Mouse (Mus musculus) lung, postnatal 0 days (tissue): Measurements from ENCODE around the gene Orm3. TPM values are rescaled to one million over a fixed set of nuclear protein-coding genes. Genes with fewer than 3 reads are reported as not detected.

ENCODE experiments used
- ATAC-seq: fragments of 200-750 bp; cut with Nextera tagmentation; 2 replicates; pipeline ENCODE4 v1.8.0; 2017; ENCODE audit warnings: moderate library complexity
- DNase-seq: peaks from one replicate; pipeline ENCODE4 v3.0.0-alpha.2; 2016; ENCODE audit warnings: low spot score
- H3K27ac ChIP-seq: fragments of 300-500 bp; sonication (generic); 2 replicates; pipeline ENCODE4 v1.5.1; 2014; ENCODE audit warnings: antibody characterized with exemption, mild to moderate bottlenecking, low read length, mixed read lengths
- H3K27me3 ChIP-seq: fragments of 300-500 bp; sonication (generic); replicated peaks from 2 replicates; pipeline ENCODE4 v1.6.1; 2014; ENCODE audit warnings: low read length, mixed read lengths; ENCODE audit not compliant: insufficient read depth
- H3K36me3 ChIP-seq: fragments of 300-500 bp; sonication (generic); 2 replicates; pipeline ENCODE4 v1.6.1; 2014; ENCODE audit warnings: low read length, mixed read lengths; ENCODE audit not compliant: insufficient read depth
- H3K4me1 ChIP-seq: fragments of 300-500 bp; sonication (generic); 2 replicates; pipeline ENCODE4 v1.6.1; 2014; ENCODE audit warnings: antibody characterized with exemption, low read depth, low read length, mixed read lengths; ENCODE audit not compliant: insufficient read depth
- H3K4me2 ChIP-seq: fragments of 300-500 bp; sonication (generic); replicated peaks from 2 replicates; pipeline ENCODE4 v1.6.1; 2014; ENCODE audit warnings: low read depth, mild to moderate bottlenecking, low read length, moderate library complexity, mixed read lengths
- H3K4me3 ChIP-seq: fragments of 300-500 bp; sonication (generic); 2 replicates; pipeline ENCODE4 v1.5.1; 2014; ENCODE audit warnings: low read depth, low read length
- H3K9ac ChIP-seq: fragments of 300-500 bp; sonication (generic); replicated peaks from 2 replicates; pipeline ENCODE4 v1.6.1; 2014; ENCODE audit warnings: low read depth, mild to moderate bottlenecking
- H3K9me3 ChIP-seq: fragments of 300-500 bp; sonication (generic); 2 replicates; pipeline ENCODE4 v1.6.1; 2016; ENCODE audit warnings: low read length, mixed read lengths
- CTCF ChIP-seq: IDR thresholded peaks from 2 replicates; pipeline ENCODE4 v1.5.1; 2016; ENCODE audit warnings: antibody characterized with exemption, mild to moderate bottlenecking
- EP300 ChIP-seq: IDR thresholded peaks from 2 replicates; pipeline ENCODE4 v1.6.1; 2016; ENCODE audit warnings: antibody characterized with exemption, mild to moderate bottlenecking, control low read depth
- WGBS: fragments of 180-500 bp; shearing (Covaris S2); extraction: QIAGEN DNeasy Blood & Tissue Kit; methylation state at CpG from one replicate; pipeline ENCODE4 v1.1.7; 2014; 5-methylcytosine and 5-hydroxymethylcytosine counted together
- polyA plus RNA-seq: library from polyadenylated mRNA; unstranded; fragments of >200 nt; fragmentation: Nextera tagmentation; extraction: Ambion mirVana; gene quantifications from 2 replicates; pipeline ENCODE4 v1.2.1, GENCODE M21; 2015

The Orm3 gene
- polyA plus RNA-seq, 1 experiment from 2014 or later, result 0.21 TPM

DNA sequence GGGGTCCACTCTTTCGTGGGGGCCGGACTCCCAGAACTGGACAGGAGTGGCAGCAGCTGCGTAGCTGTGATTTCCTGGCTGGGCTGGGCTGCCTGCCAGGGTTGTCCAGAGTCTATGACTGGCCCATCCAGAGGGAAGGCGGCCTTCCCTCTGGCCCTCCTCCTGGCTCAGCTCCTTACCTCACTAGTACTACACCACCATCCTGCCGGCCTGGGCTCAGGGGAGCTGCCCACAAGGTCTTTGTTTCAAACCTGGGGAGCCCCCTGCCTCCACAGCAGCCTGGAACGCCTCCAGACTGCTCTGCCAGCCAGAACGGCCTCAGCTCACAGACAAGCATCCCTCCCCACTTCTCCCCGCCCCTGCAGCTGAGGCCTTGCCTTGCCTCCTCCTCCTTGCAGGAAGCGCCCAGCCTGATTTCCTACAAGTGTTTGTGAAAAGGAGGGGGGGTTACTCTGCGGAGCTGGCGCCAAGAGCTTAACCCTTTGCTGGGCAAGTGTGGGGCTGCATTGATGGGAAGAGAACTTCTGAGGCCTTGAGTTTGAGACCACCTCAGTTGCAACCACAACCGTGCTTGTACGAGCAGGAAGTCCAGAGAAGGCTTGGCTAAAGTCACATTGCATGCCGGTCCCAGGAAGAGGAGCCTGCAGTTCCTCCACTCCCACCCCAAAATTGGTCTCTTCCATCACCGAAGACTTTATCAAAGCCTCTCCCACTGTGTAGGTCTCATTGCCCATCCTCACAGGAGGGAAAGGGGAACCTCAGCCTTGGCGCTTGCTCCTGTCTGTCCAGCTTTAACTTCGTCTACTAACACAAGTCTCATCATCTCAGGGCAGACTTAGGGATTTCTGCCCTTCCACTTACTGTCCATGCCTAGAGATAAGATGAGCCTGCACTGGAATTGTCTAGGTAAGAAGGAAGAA, 47.3 kb downstream of the Orm3 start, which contains the start of gene Akna:
Akna (minus strand) TSS at position 315 of the 920 bp plus-strand sequence.
- Histone ChIP-seq H3K4me1 (peaks cover 20% of the 10 kb centered on the region), H3K27ac (peak within 1 kb of the TSS; percentile 94), H3K9me3 (no peaks in the 10 kb centered on the region), H3K27me3 (no peaks in the 10 kb centered on the region), H3K36me3 (no peaks in the 10 kb centered on the region), H3K4me2 (peak within 1 kb of the TSS; percentile 61), H3K4me3 (peak within 1 kb of the TSS; percentile 36), H3K9ac (peak within 1 kb of the TSS; percentile 37)
- DNase-seq, result peak; percentile 98
- ATAC-seq, result peak; percentile 91
- TF ChIP-seq EP300, result 0 out of 2 replicates have a peak, but pooled peaks have one; percentile 29
- no peak for TF ChIP-seq CTCF
- 1% methylated on average over 17 of the region's 17 CpGs for WGBS

- Histone ChIP-seq H3K27me3 (no peaks in the 10 kb centered on the region), H3K4me3 (no peak overlapping the region), H3K27ac (peak overlapping the region; percentile 94), H3K9ac (no peak overlapping the region), H3K36me3 (no peaks in the 10 kb centered on the region), H3K4me1 (peaks cover 25% of the 10 kb centered on the region), H3K9me3 (no peaks in the 10 kb centered on the region), H3K4me2 (0 out of 2 replicates have a peak overlapping the region, but pooled peaks have one; percentile 61)
- ATAC-seq (no peak), DNase-seq (peak; percentile 44)
- no peak for TF ChIP-seq CTCF
- no peak for TF ChIP-seq EP300
- 24% methylated on average over 7 of the region's 7 CpGs for WGBS
These were observed 48.2 kb downstream of the Orm3 start for GRCm38 (mm10) chr4:63404205-63404604.

- Histone ChIP-seq H3K36me3 (no peaks in the 10 kb centered on the region), H3K27ac (no peak overlapping the region; the same call in 1 of the 2 replicates), H3K9ac (no peak overlapping the region), H3K27me3 (no peaks in the 10 kb centered on the region), H3K4me3 (no peak overlapping the region), H3K4me2 (no peak overlapping the region), H3K4me1 (peaks cover 26% of the 10 kb centered on the region), H3K9me3 (no peaks in the 10 kb centered on the region)
- ATAC-seq (no peak), DNase-seq (peak; percentile 33)
- no peak for TF ChIP-seq EP300
- TF ChIP-seq CTCF, result no peak
- WGBS, result 17% methylated on average over 7 of the region's 7 CpGs
These were observed 49.1 kb downstream of the Orm3 start for GRCm38 (mm10) chr4:63405051-63405450.

DNA sequence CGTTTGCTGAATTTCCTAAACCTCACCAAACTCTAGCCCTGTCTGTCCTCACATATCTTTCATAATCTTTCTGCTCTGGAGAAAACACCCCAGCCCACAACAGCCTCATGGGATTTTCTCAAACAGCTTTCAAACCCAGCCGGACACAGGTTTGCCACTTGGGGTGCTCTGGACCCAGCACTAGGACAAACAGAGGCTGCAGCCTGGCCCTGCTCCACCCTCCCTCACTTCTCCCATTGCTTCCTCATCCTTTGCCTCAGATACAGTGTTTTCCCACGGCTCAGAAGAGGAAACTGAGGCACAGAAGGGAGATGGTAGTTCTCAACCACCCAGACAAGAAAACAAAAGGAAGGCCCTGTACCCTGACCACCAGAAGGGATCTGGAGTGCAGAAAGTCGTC, 49.7 kb downstream of the Orm3 start:
- TF ChIP-seq CTCF (no peak), EP300 (no peak)
- Histone ChIP-seq H3K4me3 (no peak overlapping the region), H3K36me3 (no peaks in the 10 kb centered on the region), H3K9me3 (no peaks in the 10 kb centered on the region), H3K4me1 (peaks cover 26% of the 10 kb centered on the region), H3K27ac (no peak overlapping the region), H3K9ac (no peak overlapping the region), H3K4me2 (no peak overlapping the region), H3K27me3 (no peaks in the 10 kb centered on the region)
- WGBS, result 55% methylated on average over 4 of the region's 4 CpGs
- ATAC-seq (no peak), DNase-seq (no peak)

- Histone ChIP-seq H3K4me1 (peaks cover 22% of the 10 kb centered on the region), H3K9ac (no peak overlapping the region), H3K4me2 (0 out of 2 replicates have a peak overlapping the region, but pooled peaks have one; percentile 22), H3K36me3 (no peaks in the 10 kb centered on the region), H3K27ac (no peak overlapping the region), H3K9me3 (no peaks in the 10 kb centered on the region), H3K4me3 (peak overlapping the region; percentile 12; the same call in 1 of the 2 replicates), H3K27me3 (no peaks in the 10 kb centered on the region)
- peak; percentile 42 for DNase-seq
- TF ChIP-seq EP300, result no peak
- no peak for TF ChIP-seq CTCF
- WGBS, result 27% methylated on average over 7 of the region's 7 CpGs
- no peak for ATAC-seq
These were observed 52.3 kb downstream of the Orm3 start for GRCm38 (mm10) chr4:63408247-63408646.

DNA sequence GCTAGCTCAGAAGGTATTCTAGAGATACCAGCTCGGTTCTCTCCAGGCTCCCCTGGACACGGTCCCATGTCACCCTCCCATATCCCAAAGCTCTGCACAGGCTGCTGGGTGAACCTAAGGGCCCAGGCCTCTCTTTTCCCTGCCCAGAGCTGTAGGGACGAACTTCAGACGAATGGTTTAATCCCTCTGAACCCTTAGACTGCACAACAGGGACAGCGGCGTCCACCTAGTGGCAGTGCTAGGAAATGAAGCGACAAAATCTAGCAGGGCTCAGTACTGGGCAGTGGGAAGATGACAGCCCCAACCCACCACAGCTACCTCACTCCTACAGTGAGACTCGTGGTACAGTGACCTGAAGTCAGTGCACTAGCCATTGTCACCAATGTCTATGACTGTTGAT, 52.7 kb downstream of the Orm3 start:
- TF ChIP-seq EP300 (no peak), CTCF (peak; percentile 92)
- H3K4me1 ChIP-seq, result peaks cover 18% of the 10 kb centered on the region
- H3K27ac ChIP-seq, result peak overlapping the region; percentile 27; the same call in 1 of the 2 replicates
- 7% methylated on average over 8 of the region's 8 CpGs for WGBS
- H3K36me3 ChIP-seq, result no peaks in the 10 kb centered on the region
- no peak overlapping the region for H3K9ac ChIP-seq
- H3K27me3 ChIP-seq, result no peaks in the 10 kb centered on the region
- H3K4me3 ChIP-seq, result peak overlapping the region; percentile 51; the same call in 1 of the 2 replicates
- H3K4me2 ChIP-seq, result peak overlapping the region; percentile 81
- DNase-seq (peak; percentile 78), ATAC-seq (peak; percentile 48)
- no peaks in the 10 kb centered on the region for H3K9me3 ChIP-seq

Other genes starting within 250 kb of the Orm3 start
- 0.11 and 0.33 TPM in 2 replicates for gene Ambp, start 201.4 kb upstream of the Orm3 start, polyA plus RNA-seq
- gene Kif12, start 184.0 kb upstream of the Orm3 start, polyA plus RNA-seq, result not detected in 2 replicates
- gene Col27a1, start 142.2 kb upstream of the Orm3 start, polyA plus RNA-seq, result 7.2 and 9.1 TPM in 2 replicates
- 4.0 and 5.7 TPM in 2 replicates for gene Orm1, start 11.6 kb upstream of the Orm3 start, polyA plus RNA-seq
- 0.21 and 0.46 TPM in 2 replicates for gene Orm2, start 6.3 kb downstream of the Orm3 start, polyA plus RNA-seq
- gene Akna, start 47.2 kb downstream of the Orm3 start, polyA plus RNA-seq, result 5.7 and 6.4 TPM in 2 replicates
- gene Whrn, start 139.8 kb downstream of the Orm3 start, polyA plus RNA-seq, result 1.7 and 1.9 TPM in 2 replicates
- gene Atp6v1g1, start 188.6 kb downstream of the Orm3 start, polyA plus RNA-seq, result 364 and 369 TPM in 2 replicates
- 10.9 and 11.6 TPM in 2 replicates for gene Tmem268, start 202.6 kb downstream of the Orm3 start, polyA plus RNA-seq
- gene Gm11213, start 249.1 kb downstream of the Orm3 start, polyA plus RNA-seq, result not detected in 2 replicates